Mouse (Mus musculus) testis, adult 2 months (tissue): Measurements from ENCODE around the gene Snx30.

ENCODE experiments used
- CTCF ChIP-seq: fragments of 200-500 bp; IDR thresholded peaks from 2 replicates; pipeline ENCODE4 v1.5.1; 2012; ENCODE audit warnings: low read depth, mild to moderate bottlenecking, inconsistent platforms, low read length, moderate library complexity; ENCODE audit not compliant: control insufficient read depth, insufficient read depth, insufficient replicate concordance
- POLR2A ChIP-seq: fragments of 200-500 bp; IDR thresholded peaks from 2 replicates; pipeline ENCODE4 v1.6.1; 2012; ENCODE audit warnings: low read depth, mild to moderate bottlenecking, inconsistent platforms, low read length, moderate library complexity; ENCODE audit not compliant: control insufficient read depth

DNA sequence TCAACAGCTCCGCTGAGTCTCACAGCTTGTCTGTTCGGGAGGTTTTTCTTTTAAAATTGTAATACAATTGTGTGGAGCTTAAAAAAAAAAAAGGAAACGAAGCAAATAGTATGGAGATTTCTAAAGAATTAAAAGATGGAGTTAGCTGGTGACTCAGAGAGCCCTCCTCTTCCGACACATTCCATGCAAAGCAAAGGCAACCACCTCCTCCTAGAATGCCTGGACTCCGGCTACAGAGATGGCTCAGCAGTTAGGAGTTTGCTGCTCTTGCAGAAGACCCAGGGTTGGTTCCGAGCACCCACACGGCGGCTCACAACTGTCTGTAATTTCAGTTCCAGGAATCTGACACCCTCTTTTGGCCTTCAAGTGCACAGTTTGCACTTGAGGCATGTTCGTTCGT, 12.9 kb downstream of the Snx30 start:
- TF ChIP-seq POLR2A (no peak), CTCF (no peak)
